Mouse (Mus musculus) intestine, embryonic 16.5 days (tissue): ENCODE measurements around the gene Gas2l2. TPM values are rescaled to one million over a fixed set of nuclear protein-coding genes. Genes with fewer than 3 reads are reported as not detected.

ENCODE experiments used
- ATAC-seq: fragments of 200-750 bp; cut with Nextera tagmentation; 2 replicates; pipeline ENCODE4 v1.8.0; 2017; ENCODE audit warnings: moderate TSS enrichment, moderate library complexity
- H3K27ac ChIP-seq: fragments of 300-500 bp; sonication (generic); 2 replicates; pipeline ENCODE4 v1.5.1; 2014; ENCODE audit warnings: mild to moderate bottlenecking, low read length
- H3K27me3 ChIP-seq: fragments of 300-500 bp; sonication (generic); replicated peaks from 2 replicates; pipeline ENCODE4 v1.6.1; 2014; ENCODE audit warnings: low read length, control low read depth, mixed read lengths; ENCODE audit not compliant: control insufficient read depth, insufficient read depth
- H3K36me3 ChIP-seq: fragments of 300-500 bp; sonication (generic); 2 replicates; pipeline ENCODE4 v1.6.1; 2014; ENCODE audit warnings: low read length, control low read depth; ENCODE audit not compliant: control insufficient read depth, insufficient read depth
- H3K4me1 ChIP-seq: fragments of 300-500 bp; sonication (generic); 2 replicates; pipeline ENCODE4 v1.6.1; 2014; ENCODE audit warnings: low read length, control low read depth, mixed read lengths; ENCODE audit not compliant: control insufficient read depth, insufficient read depth
- H3K4me2 ChIP-seq: fragments of 300-500 bp; sonication (generic); 2 replicates; pipeline ENCODE4 v1.6.1; 2014; ENCODE audit warnings: low read depth, low read length, control low read depth
- H3K4me3 ChIP-seq: fragments of 300-500 bp; sonication (generic); 2 replicates; pipeline ENCODE4 v1.5.1; 2014; ENCODE audit warnings: mild to moderate bottlenecking, low read length
- H3K9ac ChIP-seq: fragments of 300-500 bp; sonication (generic); 2 replicates; pipeline ENCODE4 v1.6.1; 2014; ENCODE audit warnings: low read depth, low read length
- H3K9me3 ChIP-seq: fragments of 300-500 bp; sonication (generic); 2 replicates; pipeline ENCODE4 v1.6.1; 2016; ENCODE audit warnings: low read length, control low read depth; ENCODE audit not compliant: control insufficient read depth
- WGBS: fragments of 180-500 bp; shearing (Covaris S2); extraction: QIAGEN DNeasy Blood & Tissue Kit; methylation state at CpG from one replicate; pipeline ENCODE4 v1.1.7; 2014; 5-methylcytosine and 5-hydroxymethylcytosine counted together
- polyA plus RNA-seq: library from polyadenylated mRNA; unstranded; fragments of >200 nt; fragmentation: Nextera tagmentation; extraction: Ambion mirVana; gene quantifications from 2 replicates; pipeline ENCODE4 v1.2.1, GENCODE M21; 2015

Gas2l2 gene
- polyA plus RNA-seq, 1 experiment from 2014 or later: 0.13 TPM

- Histone ChIP-seq H3K4me2 (no peak overlapping the region), H3K4me1 (peaks cover 13% of the 10 kb centered on the region), H3K4me3 (no peak overlapping the region), H3K9me3 (no peaks in the 10 kb centered on the region), H3K27me3 (peaks cover 5% of the 10 kb centered on the region; the same call in 1 of the 2 replicates), H3K9ac (no peak overlapping the region), H3K36me3 (no peaks in the 10 kb centered on the region), H3K27ac (no peak overlapping the region)
- 74% methylated on average over 10 of the region's 10 CpGs for WGBS
- no peak for ATAC-seq
Measured at GRCm38 (mm10) chr11:83461462-83462027, 32.3 kb upstream of the Gas2l2 start.

GRCm38 (mm10) chr11:83457912-83458601 lies 28.8 kb upstream of the Gas2l2 start:
- Histone ChIP-seq H3K4me3 (no peak overlapping the region), H3K4me1 (peaks cover 32% of the 10 kb centered on the region), H3K36me3 (no peaks in the 10 kb centered on the region), H3K4me2 (no peak overlapping the region), H3K9me3 (no peaks in the 10 kb centered on the region), H3K27ac (0 out of 2 replicates have a peak overlapping the region, but pooled peaks have one; percentile 17), H3K27me3 (no peaks in the 10 kb centered on the region; the same call in 1 of the 2 replicates), H3K9ac (no peak overlapping the region)
- ATAC-seq: no peak
- 32% methylated on average over 9 of the region's 9 CpGs for WGBS

GRCm38 (mm10) chr11:83457257-83457656 lies 28.0 kb upstream of the Gas2l2 start:
- H3K9me3 ChIP-seq: no peaks in the 10 kb centered on the region
- H3K4me1 ChIP-seq: peaks cover 35% of the 10 kb centered on the region
- H3K9ac ChIP-seq: no peak overlapping the region
- ATAC-seq: no peak
- no peak overlapping the region for H3K27ac ChIP-seq
- no peak overlapping the region for H3K4me2 ChIP-seq
- no peaks in the 10 kb centered on the region; the same call in 1 of the 2 replicates for H3K27me3 ChIP-seq
- H3K36me3 ChIP-seq: no peaks in the 10 kb centered on the region
- no peak overlapping the region for H3K4me3 ChIP-seq
- WGBS: 45% methylated on average over 7 of the region's 7 CpGs

- H3K27me3 ChIP-seq: no peaks in the 10 kb centered on the region
- no peak for ATAC-seq
- H3K36me3 ChIP-seq: no peaks in the 10 kb centered on the region
- no peak overlapping the region for H3K9ac ChIP-seq
- no peak overlapping the region for H3K4me2 ChIP-seq
- peak overlapping the region; percentile 50; the same call in 1 of the 2 replicates for H3K27ac ChIP-seq
- WGBS: 74% methylated on average over 3 of the region's 3 CpGs
- H3K4me3 ChIP-seq: no peak overlapping the region
- peaks cover 34% of the 10 kb centered on the region for H3K4me1 ChIP-seq
- H3K9me3 ChIP-seq: no peaks in the 10 kb centered on the region
Measured at GRCm38 (mm10) chr11:83455608-83456007, 26.4 kb upstream of the Gas2l2 start.

GRCm38 (mm10) chr11:83454548-83454947 lies 25.3 kb upstream of the Gas2l2 start:
- Histone ChIP-seq H3K4me3 (no peak overlapping the region), H3K4me1 (peaks cover 34% of the 10 kb centered on the region), H3K4me2 (0 out of 2 replicates have a peak overlapping the region, but pooled peaks have one; percentile 12), H3K9ac (no peak overlapping the region), H3K27me3 (no peaks in the 10 kb centered on the region), H3K27ac (peak overlapping the region; percentile 73), H3K36me3 (no peaks in the 10 kb centered on the region), H3K9me3 (no peaks in the 10 kb centered on the region)
- 4% methylated on average over 4 of the region's 4 CpGs for WGBS
- ATAC-seq: peak; percentile 88

- no peak overlapping the region for H3K4me3 ChIP-seq
- 83% methylated on average over 10 of the region's 10 CpGs for WGBS
- no peak overlapping the region for H3K27ac ChIP-seq
- no peaks in the 10 kb centered on the region for H3K36me3 ChIP-seq
- no peak for ATAC-seq
- H3K9ac ChIP-seq: no peak overlapping the region
- H3K27me3 ChIP-seq: no peaks in the 10 kb centered on the region
- no peak overlapping the region for H3K4me2 ChIP-seq
- H3K4me1 ChIP-seq: peaks cover 41% of the 10 kb centered on the region
- no peaks in the 10 kb centered on the region for H3K9me3 ChIP-seq
Measured at GRCm38 (mm10) chr11:83451281-83451680, 22.0 kb upstream of the Gas2l2 start.

- H3K27ac ChIP-seq: no peak overlapping the region
- no peak overlapping the region for H3K4me2 ChIP-seq
- H3K9ac ChIP-seq: no peak overlapping the region
- no peaks in the 10 kb centered on the region for H3K36me3 ChIP-seq
- no peak for ATAC-seq
- H3K27me3 ChIP-seq: 0 out of 2 replicates have a peak, but pooled peaks cover under 1% of the 10 kb centered on the region
- H3K4me3 ChIP-seq: no peak overlapping the region
- H3K9me3 ChIP-seq: no peaks in the 10 kb centered on the region
- 37% methylated on average over 1 of the region's 1 CpGs for WGBS
- H3K4me1 ChIP-seq: peaks cover 41% of the 10 kb centered on the region
Measured at GRCm38 (mm10) chr11:83450550-83450949, 21.3 kb upstream of the Gas2l2 start.

- Histone ChIP-seq H3K4me3 (no peak overlapping the region), H3K9me3 (no peaks in the 10 kb centered on the region), H3K9ac (no peak overlapping the region), H3K4me2 (no peak overlapping the region), H3K4me1 (peaks cover 31% of the 10 kb centered on the region), H3K36me3 (no peaks in the 10 kb centered on the region), H3K27me3 (peaks cover 5% of the 10 kb centered on the region), H3K27ac (peak overlapping the region; percentile 31; the same call in 1 of the 2 replicates)
- ATAC-seq: no peak
- WGBS: 55% methylated on average over 4 of the region's 4 CpGs
Measured at GRCm38 (mm10) chr11:83449298-83449697, 20.0 kb upstream of the Gas2l2 start.

- Histone ChIP-seq H3K9me3 (no peaks in the 10 kb centered on the region), H3K36me3 (no peaks in the 10 kb centered on the region), H3K27ac (peak overlapping the region; percentile 31; the same call in 1 of the 2 replicates), H3K4me2 (no peak overlapping the region), H3K27me3 (peaks cover 9% of the 10 kb centered on the region), H3K4me1 (peaks cover 28% of the 10 kb centered on the region), H3K4me3 (no peak overlapping the region), H3K9ac (no peak overlapping the region)
- ATAC-seq: no peak
Measured at GRCm38 (mm10) chr11:83448927-83449236, 19.6 kb upstream of the Gas2l2 start.
